Mouse (Mus musculus): ENCODE measurements around the gene Etv4. TPM values are rescaled to one million over a fixed set of nuclear protein-coding genes. Genes with fewer than 3 reads are reported as not detected.

Etv4 gene
- polyA plus RNA-seq (2012; ENCODE audit: insufficient read depth, insufficient read length, missing spikeins), result not detected in 2 replicates

DNA sequence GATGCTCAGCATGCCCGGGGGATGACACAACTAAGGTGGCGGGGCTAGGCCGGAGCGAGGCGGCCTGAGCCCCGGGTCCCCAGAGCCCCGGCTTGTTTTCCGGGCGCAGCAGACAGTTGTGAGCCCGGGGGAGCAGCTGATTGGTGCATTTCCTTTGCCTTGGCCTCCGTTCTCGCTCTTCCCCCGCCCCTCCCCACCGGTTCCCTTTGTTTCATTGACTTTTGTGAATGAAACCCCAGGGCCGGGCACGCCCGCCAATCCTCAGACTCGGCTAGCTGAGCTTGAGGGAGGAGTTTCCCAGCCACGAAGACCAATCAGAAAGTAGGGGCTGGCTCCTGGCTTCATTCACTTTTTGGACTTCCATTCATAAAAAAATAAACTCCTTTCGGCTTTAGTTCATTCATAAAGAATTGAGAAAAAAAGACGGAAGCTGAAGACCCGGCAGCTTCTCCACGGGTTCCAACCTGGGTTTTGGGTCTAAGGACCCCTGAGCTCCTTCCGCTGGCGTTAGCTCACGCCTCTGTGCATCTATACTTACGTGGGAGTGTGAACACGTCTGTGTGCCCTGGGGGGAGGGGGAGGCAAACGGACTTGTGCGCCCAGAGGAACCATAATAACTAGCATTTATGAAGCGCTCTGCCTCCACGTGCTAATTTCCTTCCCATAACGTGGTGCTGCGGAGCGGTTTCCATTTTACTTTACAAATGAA, at the start of gene Etv4:
Gene Etv4, minus strand, starts transcription at position 229 of the 709 bp plus-strand sequence.
- Histone ChIP-seq H3K27ac (replicated peaks; ENCODE audit: low read depth, low read length) (no peak within 1 kb of the TSS), H3K4me1 (ENCODE audit: control insufficient read depth, insufficient read depth, insufficient read length, low read length) (peaks cover 8% of the 10 kb centered on the region; the same call in 1 of the 2 replicates), H3K4me3 (ENCODE audit: insufficient read depth, low read depth, low read length) (peak within 1 kb of the TSS; percentile 64)

DNA sequence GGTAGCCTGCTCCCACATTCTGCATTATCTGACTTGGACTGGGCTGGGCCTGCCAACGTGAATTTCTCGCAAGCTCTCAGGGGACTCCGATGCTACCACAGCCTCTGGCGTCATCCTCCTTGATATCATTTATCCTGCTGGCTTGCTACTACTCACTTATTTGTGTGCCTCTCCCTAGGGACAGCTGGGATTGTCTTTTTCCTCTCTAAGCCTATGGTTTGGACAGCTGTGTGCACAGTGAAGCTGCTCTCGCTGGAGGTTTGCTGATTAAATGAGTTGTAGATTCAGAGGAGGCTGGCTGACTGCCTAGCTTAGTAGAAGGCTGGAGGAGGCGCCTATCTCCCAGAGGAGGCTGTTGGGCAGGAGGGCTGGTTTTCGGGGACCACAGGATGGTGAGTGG, 46.8 kb upstream of the Etv4 start:
- no peak overlapping the region for H3K4me3 ChIP-seq (ENCODE audit: insufficient read depth, low read depth, low read length)
- H3K4me1 ChIP-seq (ENCODE audit: control insufficient read depth, insufficient read depth, insufficient read length, low read length), result peaks cover 15% of the 10 kb centered on the region; the same call in 1 of the 2 replicates
- H3K27ac ChIP-seq (replicated peaks; ENCODE audit: low read depth, low read length), result peak overlapping the region; percentile 62

DNA sequence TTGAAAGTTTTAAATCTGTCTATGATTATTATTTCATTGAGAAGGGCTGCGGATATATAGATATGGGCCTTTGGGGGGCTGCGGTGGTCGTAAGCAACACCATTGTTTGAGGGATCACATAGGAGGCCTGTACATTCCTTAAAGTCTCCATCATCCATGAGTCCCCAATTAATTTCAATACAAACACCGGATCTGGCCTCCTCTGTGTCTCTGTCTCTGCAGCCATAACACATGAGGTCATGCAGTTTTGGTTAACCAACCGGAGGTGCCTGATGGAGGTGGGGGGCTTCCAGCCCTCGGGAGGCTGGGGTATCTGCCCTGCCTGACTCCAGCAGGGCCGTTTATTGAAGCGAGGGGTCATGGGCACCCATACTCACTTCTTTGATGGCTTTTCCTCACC, 45.4 kb upstream of the Etv4 start:
- peaks cover 15% of the 10 kb centered on the region; the same call in 1 of the 2 replicates for H3K4me1 ChIP-seq (ENCODE audit: control insufficient read depth, insufficient read depth, insufficient read length, low read length)
- peak overlapping the region; percentile 78 for H3K27ac ChIP-seq (replicated peaks; ENCODE audit: low read depth, low read length)
- 0 out of 2 replicates have a peak overlapping the region, but pooled peaks have one; percentile 5 for H3K4me3 ChIP-seq (ENCODE audit: insufficient read depth, low read depth, low read length)

DNA sequence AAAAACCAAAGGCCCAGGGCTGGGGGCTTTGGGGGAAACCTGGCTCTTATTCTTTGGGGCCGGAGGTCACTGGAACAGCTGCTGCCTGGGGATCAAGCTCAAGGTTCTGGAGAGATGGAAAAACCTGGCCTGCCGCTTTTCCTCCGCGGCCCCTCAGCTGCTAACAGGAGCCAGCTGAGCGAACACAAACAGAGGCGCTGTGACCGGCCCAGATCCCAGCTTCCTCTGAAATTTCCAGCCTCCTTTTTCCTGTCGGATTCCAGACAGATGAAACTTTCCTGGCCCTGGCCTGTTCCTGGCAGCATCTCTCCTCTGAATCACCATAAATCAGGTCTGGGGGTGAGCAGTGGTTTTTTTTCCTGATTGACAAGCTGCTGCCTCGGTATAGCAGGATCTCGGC, 44.9 kb upstream of the Etv4 start:
- Histone ChIP-seq H3K27ac (replicated peaks; ENCODE audit: low read depth, low read length) (peak overlapping the region; percentile 92), H3K4me3 (ENCODE audit: insufficient read depth, low read depth, low read length) (peak overlapping the region; percentile 22; the same call in 1 of the 2 replicates)

DNA sequence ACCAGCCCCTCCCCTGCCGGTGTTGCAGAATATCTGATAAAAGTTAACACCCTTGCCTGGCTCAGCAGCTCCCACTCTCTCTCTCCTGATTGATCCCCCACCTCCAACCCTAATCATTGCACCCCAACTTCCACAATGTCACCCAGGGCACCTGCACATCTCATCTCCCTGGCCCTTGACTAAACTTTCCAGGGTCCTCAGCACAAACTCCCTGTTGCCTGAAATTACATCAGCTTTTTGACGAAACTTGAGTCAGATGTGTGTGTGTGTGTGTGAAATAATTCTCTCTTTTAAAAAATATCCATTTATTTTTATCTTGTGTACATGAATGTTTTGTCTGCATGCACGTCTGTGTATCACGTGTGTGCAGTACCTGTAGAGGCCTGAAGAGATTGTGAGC, 43.5 kb upstream of the Etv4 start:
- no peak overlapping the region for H3K4me3 ChIP-seq (ENCODE audit: insufficient read depth, low read depth, low read length)
- peaks cover 15% of the 10 kb centered on the region; the same call in 1 of the 2 replicates for H3K4me1 ChIP-seq (ENCODE audit: control insufficient read depth, insufficient read depth, insufficient read length, low read length)
- no peak overlapping the region for H3K27ac ChIP-seq (replicated peaks; ENCODE audit: low read depth, low read length)

More for the DNA sequence above, 44.9 kb upstream of the Etv4 start:
- peaks cover 15% of the 10 kb centered on the region; the same call in 1 of the 2 replicates for H3K4me1 ChIP-seq (ENCODE audit: control insufficient read depth, insufficient read depth, insufficient read length, low read length)

DNA sequence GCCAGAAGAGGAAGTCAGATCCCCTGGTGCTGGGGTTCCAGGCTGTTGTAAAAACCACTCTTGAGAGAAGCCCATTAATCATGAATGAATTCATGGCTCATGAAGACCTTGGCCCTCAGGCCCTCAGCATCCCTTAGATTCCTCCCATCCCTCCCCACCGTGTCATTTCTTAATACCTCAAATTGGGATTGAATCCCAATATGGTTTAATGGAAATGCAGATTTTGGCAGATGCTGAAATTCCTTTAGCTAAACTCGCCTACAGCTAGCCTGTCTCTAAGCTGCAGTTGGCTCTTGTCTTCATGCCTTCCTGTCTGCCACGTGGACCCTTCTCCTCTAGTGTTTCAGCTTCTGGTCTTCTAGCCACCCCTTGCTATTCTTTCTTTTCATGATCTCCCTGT, 38.0 kb upstream of the Etv4 start:
- peaks cover 7% of the 10 kb centered on the region for H3K4me1 ChIP-seq (ENCODE audit: control insufficient read depth, insufficient read depth, insufficient read length, low read length)
- H3K4me3 ChIP-seq (ENCODE audit: insufficient read depth, low read depth, low read length), result no peak overlapping the region
- H3K27ac ChIP-seq (replicated peaks; ENCODE audit: low read depth, low read length), result no peak overlapping the region

DNA sequence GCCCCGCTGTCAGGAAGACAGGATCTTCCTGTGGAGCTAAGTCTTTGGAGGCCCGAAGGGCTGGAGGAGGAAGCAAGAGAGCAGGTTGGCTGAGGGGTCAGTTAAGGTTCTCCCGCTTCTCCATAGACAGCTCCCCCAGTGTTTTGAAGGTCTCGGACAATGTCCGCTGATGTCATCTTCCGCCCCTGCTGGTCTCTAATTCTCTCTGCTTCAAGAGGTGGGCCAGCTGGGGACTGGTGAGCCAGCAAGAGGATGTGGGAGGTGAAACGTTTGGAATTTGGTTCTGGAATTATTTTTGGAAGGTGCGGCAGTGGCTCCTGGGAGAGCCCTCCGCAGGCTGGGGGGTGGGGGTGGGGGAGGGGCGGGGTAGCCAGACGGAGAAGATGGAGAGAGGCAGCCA, 35.7 kb upstream of the Etv4 start:
- Histone ChIP-seq H3K27ac (replicated peaks; ENCODE audit: low read depth, low read length) (peak overlapping the region; percentile 84), H3K4me1 (ENCODE audit: control insufficient read depth, insufficient read depth, insufficient read length, low read length) (peaks cover 7% of the 10 kb centered on the region), H3K4me3 (ENCODE audit: insufficient read depth, low read depth, low read length) (no peak overlapping the region)

DNA sequence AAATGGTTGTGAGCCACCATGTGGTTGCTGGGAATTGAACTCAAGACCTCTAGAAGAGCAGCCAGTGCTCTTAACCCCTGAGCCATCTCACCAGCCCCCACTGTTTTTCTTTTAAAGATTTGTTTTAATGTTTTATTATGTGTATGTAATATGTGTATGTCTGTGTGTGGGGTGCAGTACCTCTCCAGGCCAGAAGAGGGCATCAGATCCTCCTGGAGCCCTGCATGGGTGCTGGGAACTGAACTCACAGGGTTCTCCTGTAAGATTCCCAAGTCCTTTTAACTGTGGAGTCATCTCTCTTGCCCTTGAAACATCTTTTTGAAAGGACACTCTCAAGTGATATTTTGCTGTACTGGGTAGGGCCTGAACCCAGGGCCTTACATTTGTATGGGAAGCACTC, 34.7 kb upstream of the Etv4 start:
- Histone ChIP-seq H3K4me1 (ENCODE audit: control insufficient read depth, insufficient read depth, insufficient read length, low read length) (peaks cover 7% of the 10 kb centered on the region), H3K27ac (replicated peaks; ENCODE audit: low read depth, low read length) (peak overlapping the region; percentile 84; the same call in 1 of the 2 replicates), H3K4me3 (ENCODE audit: insufficient read depth, low read depth, low read length) (no peak overlapping the region)

DNA sequence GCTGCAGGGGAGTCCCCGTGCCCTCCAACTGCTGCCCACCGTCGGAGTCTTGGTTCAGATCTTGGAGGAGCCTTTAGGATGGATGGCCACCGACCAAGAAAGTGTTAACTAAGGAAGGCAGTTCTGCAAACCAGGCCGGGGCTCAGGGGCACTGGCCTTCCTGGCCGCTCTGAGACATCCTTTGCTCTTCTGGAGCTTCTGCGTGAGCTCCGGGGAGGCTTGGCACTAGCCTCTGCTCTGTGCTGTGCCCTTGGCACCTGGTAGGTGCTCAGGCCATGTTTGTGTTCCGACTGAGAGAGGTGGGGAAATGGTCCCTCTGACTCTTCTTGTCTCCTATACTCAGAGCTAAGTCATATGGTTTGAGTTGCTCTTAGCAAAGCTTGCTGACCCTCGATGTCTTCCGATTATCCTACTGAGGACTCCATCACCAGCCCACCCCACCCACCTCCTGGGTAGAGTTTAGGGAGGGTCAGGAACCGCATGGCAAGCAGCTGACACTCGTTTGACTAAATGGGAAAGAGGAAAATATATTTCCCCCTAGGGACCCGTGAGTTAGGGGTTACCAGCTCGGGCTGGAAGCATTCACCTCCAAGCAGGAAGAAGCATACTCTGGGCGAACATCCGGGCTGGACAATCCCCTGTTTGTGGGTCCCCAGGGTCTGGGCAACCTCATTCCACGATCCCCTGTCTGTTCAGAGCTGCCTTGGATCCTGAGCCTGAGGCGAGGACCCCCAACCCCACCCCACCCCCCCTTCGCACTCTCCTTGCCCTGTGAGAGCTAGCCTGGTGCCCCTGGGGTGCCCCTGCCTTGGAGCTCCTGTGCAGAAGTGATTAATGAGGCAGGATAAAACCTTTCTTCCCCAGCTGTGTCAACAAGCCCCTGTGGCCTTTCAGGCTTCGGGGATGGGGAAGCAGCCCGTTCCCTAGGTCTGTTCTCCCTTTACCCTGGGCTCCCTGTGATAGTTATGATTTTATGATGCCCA, 30.2 kb upstream of the Etv4 start:
- Histone ChIP-seq H3K27ac (replicated peaks; ENCODE audit: low read depth, low read length) (no peak overlapping the region), H3K4me1 (ENCODE audit: control insufficient read depth, insufficient read depth, insufficient read length, low read length) (peaks cover 2% of the 10 kb centered on the region), H3K4me3 (ENCODE audit: insufficient read depth, low read depth, low read length) (no peak overlapping the region)

DNA sequence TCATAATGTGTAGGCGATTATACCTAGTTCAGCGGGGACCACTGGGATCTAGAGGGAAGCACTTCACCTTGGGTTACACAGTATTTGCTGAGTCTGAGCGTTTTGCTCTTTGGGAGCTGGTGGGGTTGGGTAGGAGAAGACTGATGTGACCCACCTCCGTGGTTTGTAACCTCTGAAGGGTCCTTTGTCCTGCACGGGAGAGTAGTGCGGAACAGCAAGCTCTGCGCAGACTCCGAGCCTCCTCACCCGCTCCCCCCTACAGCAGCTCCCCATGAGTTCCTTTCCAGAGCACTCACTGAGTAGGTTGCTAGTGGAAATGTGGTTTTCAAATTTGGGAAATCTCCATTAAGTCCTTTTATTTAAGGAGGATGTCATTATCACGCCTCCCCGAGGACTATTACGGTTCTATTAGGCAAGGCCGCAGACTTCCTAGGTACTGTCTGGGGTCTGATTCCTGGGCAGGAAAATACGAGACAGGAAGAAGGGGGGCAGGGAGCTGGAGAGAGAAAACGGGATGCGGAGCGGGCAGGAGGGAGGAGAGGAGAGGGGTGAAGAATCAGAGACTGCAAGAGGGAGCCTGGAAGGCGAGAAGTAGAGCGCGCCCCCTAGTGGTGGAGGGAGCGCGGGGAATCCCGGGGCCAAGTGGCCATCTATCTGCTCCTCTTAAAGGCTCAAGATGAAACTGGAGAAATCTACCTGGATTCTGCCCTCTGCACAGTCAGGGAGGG, 29.4 kb upstream of the Etv4 start:
- Histone ChIP-seq H3K4me1 (ENCODE audit: control insufficient read depth, insufficient read depth, insufficient read length, low read length) (no peaks in the 10 kb centered on the region), H3K4me3 (ENCODE audit: insufficient read depth, low read depth, low read length) (no peak overlapping the region), H3K27ac (replicated peaks; ENCODE audit: low read depth, low read length) (no peak overlapping the region)

DNA sequence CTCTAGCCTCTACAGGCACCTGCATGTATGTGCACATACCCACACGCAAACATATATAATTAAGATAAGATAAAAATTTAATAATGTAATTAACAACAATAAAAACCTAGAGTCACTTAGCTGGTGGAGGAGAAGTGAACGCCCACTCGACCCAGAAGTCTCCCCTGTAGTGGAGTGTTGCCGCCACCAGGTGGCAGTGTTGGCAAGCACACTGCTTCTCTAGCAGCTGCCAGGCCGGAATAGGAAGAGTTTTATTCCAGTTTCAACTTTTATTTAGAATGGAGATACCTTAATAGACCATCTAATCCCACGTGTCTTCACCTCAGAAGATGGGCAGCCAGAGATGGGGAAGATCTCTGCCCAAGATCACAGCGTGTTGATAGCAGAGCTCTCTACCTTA, 28.1 kb upstream of the Etv4 start:
- Histone ChIP-seq H3K27ac (replicated peaks; ENCODE audit: low read depth, low read length) (no peak overlapping the region), H3K4me1 (ENCODE audit: control insufficient read depth, insufficient read depth, insufficient read length, low read length) (no peaks in the 10 kb centered on the region), H3K4me3 (ENCODE audit: insufficient read depth, low read depth, low read length) (no peak overlapping the region)

DNA sequence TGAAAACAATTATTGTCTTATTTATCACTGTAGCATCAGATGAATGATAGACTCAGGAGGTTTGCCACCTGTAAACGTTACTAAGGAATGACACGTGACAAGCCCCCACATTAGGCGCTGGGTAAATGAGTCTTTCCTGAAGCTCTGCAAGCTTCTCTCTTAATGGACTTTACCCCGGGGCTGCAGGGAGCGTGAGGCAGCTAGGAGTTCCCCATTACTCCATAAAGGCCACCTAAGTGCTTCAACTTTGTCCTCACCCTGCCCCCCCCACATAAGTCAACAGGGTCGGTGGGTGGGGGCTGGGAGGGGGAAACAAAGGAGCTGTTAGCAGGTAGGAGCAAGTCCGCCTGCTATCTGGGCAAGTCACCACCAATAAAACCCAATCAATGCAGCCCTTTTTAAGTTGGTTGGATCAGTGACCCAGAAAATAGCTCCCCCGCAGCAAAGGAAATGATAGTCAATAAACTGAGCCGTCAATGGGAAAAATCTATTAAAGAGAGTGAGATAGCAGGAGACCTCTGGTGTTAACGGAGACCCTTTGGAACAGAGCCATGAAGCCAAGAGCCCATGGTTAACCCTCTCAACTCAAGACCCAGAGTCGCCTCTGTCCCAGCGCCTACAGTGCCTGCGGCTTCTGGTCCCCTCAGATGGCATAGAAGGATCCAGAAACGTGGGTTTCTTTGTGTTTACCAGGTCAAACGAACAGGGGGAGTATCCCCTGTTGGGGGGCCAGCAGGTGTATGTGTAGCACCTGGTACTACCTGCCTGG, 24.1 kb upstream of the Etv4 start:
- no peaks in the 10 kb centered on the region for H3K4me1 ChIP-seq (ENCODE audit: control insufficient read depth, insufficient read depth, insufficient read length, low read length)
- H3K27ac ChIP-seq (replicated peaks; ENCODE audit: low read depth, low read length), result no peak overlapping the region
- no peak overlapping the region for H3K4me3 ChIP-seq (ENCODE audit: insufficient read depth, low read depth, low read length)

DNA sequence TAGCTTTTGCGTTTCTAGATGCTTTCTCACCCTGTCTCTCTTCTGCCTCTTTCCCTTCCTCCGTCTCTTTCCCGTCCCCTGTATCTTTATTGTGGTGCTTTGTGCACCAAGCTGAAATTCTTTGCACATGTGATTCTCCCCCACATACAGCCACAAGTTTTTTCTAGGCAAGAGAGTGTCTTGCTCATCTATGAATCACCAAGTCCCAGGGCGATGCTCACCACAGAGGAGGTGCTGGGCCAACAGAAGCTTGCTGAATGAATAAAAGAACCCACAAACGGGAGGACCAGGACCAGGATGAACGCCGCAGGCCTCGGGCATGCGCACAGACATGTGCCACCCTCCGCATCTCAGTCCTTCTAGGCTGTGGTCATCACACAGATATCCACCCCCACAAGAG, 22.1 kb upstream of the Etv4 start:
- H3K4me1 ChIP-seq (ENCODE audit: control insufficient read depth, insufficient read depth, insufficient read length, low read length), result no peaks in the 10 kb centered on the region
- H3K27ac ChIP-seq (replicated peaks; ENCODE audit: low read depth, low read length), result no peak overlapping the region
- H3K4me3 ChIP-seq (ENCODE audit: insufficient read depth, low read depth, low read length), result no peak overlapping the region

DNA sequence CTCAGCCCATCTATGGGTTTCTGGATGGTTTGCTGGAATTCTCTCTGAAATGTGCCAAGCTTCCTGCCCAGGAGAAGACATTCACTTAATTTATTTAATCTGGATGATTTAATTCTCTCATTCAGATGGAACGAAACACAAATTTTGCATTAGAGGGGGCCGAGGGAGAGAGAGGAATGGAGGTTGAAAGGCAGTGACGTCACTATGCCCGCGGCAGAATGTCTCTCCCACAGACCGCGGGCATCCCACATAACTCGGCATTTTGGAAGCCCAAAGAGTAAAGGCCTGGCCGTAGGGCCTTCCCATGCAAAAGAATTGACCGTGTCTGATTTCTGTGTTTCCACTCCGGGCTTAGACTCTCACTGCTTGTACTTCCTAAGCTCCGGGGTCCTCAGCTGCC, 21.6 kb upstream of the Etv4 start:
- Histone ChIP-seq H3K27ac (replicated peaks; ENCODE audit: low read depth, low read length) (no peak overlapping the region), H3K4me1 (ENCODE audit: control insufficient read depth, insufficient read depth, insufficient read length, low read length) (no peaks in the 10 kb centered on the region), H3K4me3 (ENCODE audit: insufficient read depth, low read depth, low read length) (no peak overlapping the region)
